Mouse (Mus musculus) embryo, embryonic 11 days (tissue): ENCODE data around the gene Trpm8.

Source experiments
- DNase-seq: peaks from one replicate; pipeline ENCODE4 v3.0.0-alpha.2; 2015

The Trpm8 gene

GRCm38 (mm10) chr1:88366881-88367644 is 89.6 kb downstream of the Trpm8 start:
- no peak for DNase-seq

GRCm38 (mm10) chr1:88378446-88378845 is 101.0 kb downstream of the Trpm8 start:
- DNase-seq, result no peak

GRCm38 (mm10) chr1:88391632-88392031 is 114.2 kb downstream of the Trpm8 start:
- no peak for DNase-seq

- DNase-seq, result no peak
Observed at GRCm38 (mm10) chr1:88393321-88393720, 115.9 kb downstream of the Trpm8 start.

- DNase-seq, result no peak
Observed at GRCm38 (mm10) chr1:88403378-88403777, 125.9 kb downstream of the Trpm8 start.

GRCm38 (mm10) chr1:88406078-88406806 is 128.8 kb downstream of the Trpm8 start:
- peak; percentile 14 for DNase-seq

GRCm38 (mm10) chr1:88406807-88407198 is 129.3 kb downstream of the Trpm8 start, which contains the start of gene Spp2:
Gene Spp2 (plus strand): TSS chr1:88406961.
- DNase-seq, result no peak

- no peak for DNase-seq
Observed at GRCm38 (mm10) chr1:88408340-88408739, 130.9 kb downstream of the Trpm8 start.

GRCm38 (mm10) chr1:88412013-88412412 is 134.6 kb downstream of the Trpm8 start:
- no peak for DNase-seq

GRCm38 (mm10) chr1:88418943-88419342 is 141.5 kb downstream of the Trpm8 start:
- DNase-seq, result no peak

GRCm38 (mm10) chr1:88422045-88422444 is 144.6 kb downstream of the Trpm8 start:
- DNase-seq, result no peak

- DNase-seq, result no peak
Observed at GRCm38 (mm10) chr1:88422846-88423395, 145.5 kb downstream of the Trpm8 start.

GRCm38 (mm10) chr1:88424602-88425252 is 147.3 kb downstream of the Trpm8 start:
- peak; percentile 81 for DNase-seq

- no peak for DNase-seq
Observed at GRCm38 (mm10) chr1:88427987-88428741, 150.7 kb downstream of the Trpm8 start.

- DNase-seq, result peak; percentile 34
Observed at GRCm38 (mm10) chr1:88429413-88429812, 152.0 kb downstream of the Trpm8 start.

GRCm38 (mm10) chr1:88431262-88431661 is 153.8 kb downstream of the Trpm8 start:
- no peak for DNase-seq

GRCm38 (mm10) chr1:88432601-88433000 is 155.1 kb downstream of the Trpm8 start:
- no peak for DNase-seq

GRCm38 (mm10) chr1:88433096-88433883 is 155.8 kb downstream of the Trpm8 start:
- DNase-seq, result no peak

- DNase-seq, result no peak
Observed at GRCm38 (mm10) chr1:88434057-88434456, 156.6 kb downstream of the Trpm8 start.

- no peak for DNase-seq
Observed at GRCm38 (mm10) chr1:88437206-88438126, 160.0 kb downstream of the Trpm8 start.
